Mouse (Mus musculus) midbrain, embryonic 14.5 days (tissue): ENCODE results near the gene Trp53bp1. TPM values are rescaled to one million over a fixed set of nuclear protein-coding genes. Genes with fewer than 3 reads are reported as not detected.

ENCODE experiments used
- ATAC-seq: fragments of 200-750 bp; cut with Nextera tagmentation; 2 replicates; pipeline ENCODE4 v1.8.0; 2017; ENCODE audit warnings: moderate number of reproducible peaks, moderate library complexity; ENCODE audit not compliant: low FRiP score, low TSS enrichment
- DNase-seq: peaks from one replicate; pipeline ENCODE4 v3.0.0-alpha.2; 2015
- H3K27ac ChIP-seq: fragments of 300-500 bp; sonication (generic); replicated peaks from 2 replicates; pipeline ENCODE4 v1.5.1; 2014; ENCODE audit warnings: mild to moderate bottlenecking, low read depth, low read length, moderate library complexity
- H3K27me3 ChIP-seq: fragments of 300-500 bp; sonication (generic); 2 replicates; pipeline ENCODE4 v1.6.1; 2014; ENCODE audit warnings: low read length, control low read depth, mixed read lengths; ENCODE audit not compliant: control insufficient read depth, insufficient read depth
- H3K36me3 ChIP-seq: fragments of 300-500 bp; sonication (generic); 2 replicates; pipeline ENCODE4 v1.6.1; 2014; ENCODE audit warnings: low read length, control low read depth; ENCODE audit not compliant: control insufficient read depth, insufficient read depth
- H3K4me1 ChIP-seq: fragments of 300-500 bp; sonication (generic); 2 replicates; pipeline ENCODE4 v1.6.1; 2014; ENCODE audit warnings: mild to moderate bottlenecking, antibody characterized with exemption, low read length, control low read depth; ENCODE audit not compliant: control insufficient read depth, insufficient read depth
- H3K4me2 ChIP-seq: fragments of 300-500 bp; sonication (generic); 2 replicates; pipeline ENCODE4 v1.6.1; 2014; ENCODE audit warnings: mild to moderate bottlenecking, low read length, moderate library complexity
- H3K4me3 ChIP-seq: fragments of 300-500 bp; sonication (generic); replicated peaks from 2 replicates; pipeline ENCODE4 v1.5.1; 2014; ENCODE audit warnings: low read depth, low read length
- H3K9ac ChIP-seq: fragments of 300-500 bp; sonication (generic); replicated peaks from 2 replicates; pipeline ENCODE4 v1.6.1; 2014; ENCODE audit warnings: mild to moderate bottlenecking, low read length, moderate library complexity
- H3K9me3 ChIP-seq: fragments of 300-500 bp; sonication (generic); 2 replicates; pipeline ENCODE4 v1.6.1; 2016; ENCODE audit warnings: low read length, control low read depth, mixed read lengths; ENCODE audit not compliant: control insufficient read depth
- WGBS: fragments of 180-500 bp; shearing (Covaris S2); extraction: QIAGEN DNeasy Blood & Tissue Kit; methylation state at CpG from one replicate; pipeline ENCODE4 v1.1.7; 2014; 5-methylcytosine and 5-hydroxymethylcytosine counted together
- polyA plus RNA-seq: library from polyadenylated mRNA; unstranded; fragments of >200 nt; fragmentation: Nextera tagmentation; extraction: Ambion mirVana; gene quantifications from 2 replicates; pipeline ENCODE4 v1.2.1, GENCODE M21; 2014

Gene Trp53bp1
- polyA plus RNA-seq, result 146 and 193 TPM in 2 replicates

GRCm38 (mm10) chr2:121271236-121271927 is at the start of gene Trp53bp1:
TSS of gene Trp53bp1 (minus strand) at chr2:121271407.
- peaks cover 31% of the 10 kb centered on the region for H3K4me1 ChIP-seq
- DNase-seq (peak; percentile 97), ATAC-seq (peak; percentile 99)
- H3K4me3 ChIP-seq, result peak within 1 kb of the TSS; percentile 93
- H3K36me3 ChIP-seq, result peaks cover 34% of the 10 kb centered on the region
- peak within 1 kb of the TSS; percentile 69 for H3K4me2 ChIP-seq
- 0% methylated on average over 37 of the region's 37 CpGs for WGBS
- H3K27ac ChIP-seq, result peak within 1 kb of the TSS; percentile 99
- peak within 1 kb of the TSS; percentile 85 for H3K9ac ChIP-seq
- H3K9me3 ChIP-seq, result no peaks in the 10 kb centered on the region
- H3K27me3 ChIP-seq, result no peaks in the 10 kb centered on the region

DNA sequence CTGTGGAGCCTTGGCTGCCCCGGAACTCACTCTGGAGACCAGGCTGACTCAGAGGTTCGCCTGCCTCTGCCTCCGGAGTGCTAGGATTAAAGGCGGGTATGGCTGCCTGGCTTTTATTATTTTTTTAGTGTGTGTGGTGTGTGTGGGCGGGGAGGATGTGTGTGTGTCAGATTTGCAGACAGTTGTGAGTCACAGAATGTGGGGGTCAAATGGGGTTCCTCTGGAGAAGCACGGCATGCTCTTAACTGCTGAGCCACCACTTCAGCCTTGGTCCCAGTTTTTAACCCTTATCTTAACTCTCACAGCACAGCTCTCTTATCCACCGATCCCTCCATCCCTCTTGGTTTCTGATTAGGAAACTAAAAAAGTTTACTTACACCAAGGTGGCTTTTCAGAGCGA is 45.1 kb upstream of the Trp53bp1 start:
- 85% methylated on average over 8 of the region's 8 CpGs for WGBS
- no peaks in the 10 kb centered on the region for H3K27me3 ChIP-seq
- no peaks in the 10 kb centered on the region for H3K4me1 ChIP-seq
- DNase-seq, result no peak
- no peak for ATAC-seq
- H3K4me3 ChIP-seq, result no peak overlapping the region
- no peak overlapping the region for H3K4me2 ChIP-seq
- H3K36me3 ChIP-seq, result peaks cover 29% of the 10 kb centered on the region
- H3K27ac ChIP-seq, result no peak overlapping the region
- H3K9ac ChIP-seq, result no peak overlapping the region
- H3K9me3 ChIP-seq, result no peaks in the 10 kb centered on the region

DNA sequence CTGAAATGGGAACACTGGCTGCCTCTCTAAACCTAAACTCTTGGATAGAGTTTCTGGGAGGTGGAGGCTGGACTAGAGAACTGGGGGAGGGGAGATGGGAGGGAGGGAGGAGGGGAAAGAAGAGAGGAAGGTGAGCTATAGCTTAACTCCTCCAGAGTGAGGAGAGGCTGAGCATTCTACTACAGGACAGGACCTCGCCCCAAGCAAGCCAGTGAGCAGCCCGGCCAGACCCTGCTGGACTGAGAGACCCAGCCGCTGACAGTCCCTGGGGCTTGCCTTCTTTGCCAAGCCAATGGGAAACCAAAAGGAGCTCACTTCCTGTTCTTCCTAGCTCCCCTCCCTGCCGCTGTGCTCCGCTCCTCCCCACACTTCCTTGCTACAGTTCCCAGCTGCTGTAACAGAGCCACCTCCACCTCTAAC is 37.8 kb upstream of the Trp53bp1 start:
- H3K27me3 ChIP-seq, result no peaks in the 10 kb centered on the region
- no peak overlapping the region for H3K4me3 ChIP-seq
- H3K9ac ChIP-seq, result no peak overlapping the region
- H3K9me3 ChIP-seq, result no peaks in the 10 kb centered on the region
- H3K36me3 ChIP-seq, result peaks cover 62% of the 10 kb centered on the region
- no peaks in the 10 kb centered on the region for H3K4me1 ChIP-seq
- no peak overlapping the region for H3K27ac ChIP-seq
- 54% methylated on average over 5 of the region's 5 CpGs for WGBS
- ATAC-seq (no peak), DNase-seq (no peak)
- H3K4me2 ChIP-seq, result no peak overlapping the region

DNA sequence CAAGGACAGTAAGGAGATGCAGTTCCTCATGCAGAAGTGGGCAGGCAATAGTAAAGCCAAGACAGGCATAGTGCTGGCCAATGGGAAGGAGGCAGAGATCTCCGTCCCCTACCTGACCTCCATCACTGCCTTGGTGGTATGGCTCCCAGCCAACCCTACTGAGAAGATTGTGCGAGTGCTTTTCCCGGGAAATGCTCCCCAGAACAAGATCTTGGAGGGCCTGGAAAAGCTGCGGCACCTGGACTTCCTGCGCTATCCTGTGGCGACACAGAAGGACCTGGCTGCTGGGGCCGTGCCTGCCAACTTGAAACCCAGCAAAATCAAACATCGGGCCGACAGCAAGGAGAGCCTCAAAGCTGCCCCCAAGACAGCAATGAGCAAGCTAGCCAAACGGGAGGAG is 28.8 kb upstream of the Trp53bp1 start:
- no peak for DNase-seq
- H3K9me3 ChIP-seq, result no peaks in the 10 kb centered on the region
- ATAC-seq, result no peak
- no peak overlapping the region for H3K4me3 ChIP-seq
- WGBS, result 91% methylated on average over 10 of the region's 10 CpGs
- peaks cover 61% of the 10 kb centered on the region for H3K36me3 ChIP-seq
- peaks cover 21% of the 10 kb centered on the region for H3K4me1 ChIP-seq
- no peak overlapping the region for H3K9ac ChIP-seq
- no peak overlapping the region for H3K4me2 ChIP-seq
- no peaks in the 10 kb centered on the region for H3K27me3 ChIP-seq
- H3K27ac ChIP-seq, result no peak overlapping the region

- no peak overlapping the region for H3K4me2 ChIP-seq
- peaks cover 56% of the 10 kb centered on the region for H3K36me3 ChIP-seq
- no peak overlapping the region for H3K27ac ChIP-seq
- peaks cover 26% of the 10 kb centered on the region for H3K4me1 ChIP-seq
- no peaks in the 10 kb centered on the region for H3K27me3 ChIP-seq
- ATAC-seq, result no peak
- H3K4me3 ChIP-seq, result no peak overlapping the region
- no peak overlapping the region for H3K9ac ChIP-seq
- H3K9me3 ChIP-seq, result no peaks in the 10 kb centered on the region
- 93% methylated on average over 17 of the region's 17 CpGs for WGBS
- no peak for DNase-seq
Observed at GRCm38 (mm10) chr2:121299471-121299870, 28.3 kb upstream of the Trp53bp1 start.

DNA sequence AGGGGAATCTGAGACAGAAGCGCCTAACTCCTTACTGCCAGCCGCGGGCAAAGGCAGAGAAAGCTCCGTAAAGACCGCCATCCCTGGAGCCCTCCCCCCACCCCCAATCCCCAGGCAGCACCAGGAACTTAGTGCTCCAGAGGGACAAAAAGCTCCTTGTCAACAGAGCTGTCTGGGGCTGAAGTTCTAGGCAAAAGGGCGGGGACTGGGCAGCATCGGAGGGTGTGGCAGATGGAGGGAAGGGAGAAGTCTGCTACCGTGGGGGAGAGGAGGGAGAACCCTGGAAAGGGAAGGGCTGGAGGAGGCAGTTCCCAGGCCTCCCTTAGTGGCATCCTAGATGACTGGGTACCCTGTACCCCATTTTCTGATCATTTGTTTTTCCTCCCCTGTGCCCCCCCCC is 26.9 kb upstream of the Trp53bp1 start:
- Histone ChIP-seq H3K27me3 (no peaks in the 10 kb centered on the region), H3K4me3 (no peak overlapping the region), H3K9ac (no peak overlapping the region), H3K36me3 (peaks cover 42% of the 10 kb centered on the region), H3K9me3 (no peaks in the 10 kb centered on the region), H3K27ac (no peak overlapping the region), H3K4me2 (peak overlapping the region; percentile 89), H3K4me1 (peaks cover 34% of the 10 kb centered on the region)
- WGBS, result 3% methylated on average over 8 of the region's 8 CpGs
- DNase-seq (no peak), ATAC-seq (no peak)

- H3K9me3 ChIP-seq, result no peaks in the 10 kb centered on the region
- H3K9ac ChIP-seq, result no peak overlapping the region
- H3K4me2 ChIP-seq, result peak overlapping the region; percentile 89
- no peak for ATAC-seq
- H3K4me1 ChIP-seq, result peaks cover 34% of the 10 kb centered on the region
- H3K36me3 ChIP-seq, result peaks cover 38% of the 10 kb centered on the region
- no peak for DNase-seq
- 8% methylated on average over 9 of the region's 9 CpGs for WGBS
- H3K27me3 ChIP-seq, result no peaks in the 10 kb centered on the region
- H3K4me3 ChIP-seq, result peak overlapping the region; percentile 55
- H3K27ac ChIP-seq, result no peak overlapping the region; the same call in 1 of the 2 replicates
Observed at GRCm38 (mm10) chr2:121297701-121298100, 26.5 kb upstream of the Trp53bp1 start.

- H3K4me1 ChIP-seq, result peaks cover 34% of the 10 kb centered on the region
- H3K27ac ChIP-seq, result peak overlapping the region; percentile 79
- 9% methylated on average over 6 of the region's 6 CpGs for WGBS
- ATAC-seq (no peak), DNase-seq (peak; percentile 34)
- H3K9ac ChIP-seq, result peak overlapping the region; percentile 38
- H3K4me2 ChIP-seq, result peak overlapping the region; percentile 89
- H3K9me3 ChIP-seq, result no peaks in the 10 kb centered on the region
- peak overlapping the region; percentile 55 for H3K4me3 ChIP-seq
- no peaks in the 10 kb centered on the region for H3K27me3 ChIP-seq
- H3K36me3 ChIP-seq, result peaks cover 29% of the 10 kb centered on the region
Observed at GRCm38 (mm10) chr2:121296754-121297231, 25.6 kb upstream of the Trp53bp1 start.
